Mouse (Mus musculus) left cerebral cortex, adult 9 months (tissue): ENCODE measurements around the gene Gnb1.

Experiments used
- DNase-seq, 2 experiments: peaks; one replicate each; pipeline ENCODE4 v3.0.0; 2022; ENCODE audit warnings: low spot score in 2 of 2

Gene Gnb1

DNA sequence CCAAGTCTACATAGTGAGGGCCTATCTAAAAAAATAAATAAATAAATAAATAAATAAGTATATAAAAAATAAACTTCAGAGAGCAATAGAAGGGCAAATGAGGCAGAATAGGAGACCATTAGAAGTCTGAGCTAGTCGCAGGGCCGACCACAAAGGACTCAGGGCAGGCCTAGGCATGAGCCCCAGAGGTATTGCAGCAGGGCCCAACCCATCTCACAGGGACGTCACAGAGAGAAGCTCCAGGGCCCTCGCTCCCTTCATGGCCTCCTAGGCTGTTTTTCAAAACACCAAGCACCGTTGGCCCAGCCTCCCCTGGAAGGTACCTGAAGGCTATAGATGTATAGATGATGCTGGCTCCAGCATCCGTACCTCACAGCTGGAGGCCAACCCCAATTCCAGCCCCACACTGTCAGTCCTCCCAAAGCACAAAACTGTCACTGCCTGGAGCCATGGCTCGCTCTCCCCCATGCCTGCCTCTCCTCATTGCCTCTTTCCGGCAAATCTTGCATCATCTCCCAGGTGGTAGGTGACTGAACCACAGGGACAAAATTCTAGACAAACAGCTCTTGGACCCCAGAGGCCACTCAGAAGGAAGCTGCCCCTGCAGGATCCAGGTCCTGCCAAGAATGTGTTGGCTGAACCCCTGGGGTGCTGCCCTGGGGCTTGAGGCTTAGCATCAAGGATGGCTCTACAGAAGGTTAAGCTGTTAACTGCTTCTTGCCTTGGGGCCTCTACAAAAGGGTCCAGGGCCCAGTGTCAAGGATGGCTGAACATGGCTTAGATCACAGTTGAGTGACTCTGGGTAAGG lies 8.2 kb upstream of the Gnb1 start:
- no peak for DNase-seq

DNA sequence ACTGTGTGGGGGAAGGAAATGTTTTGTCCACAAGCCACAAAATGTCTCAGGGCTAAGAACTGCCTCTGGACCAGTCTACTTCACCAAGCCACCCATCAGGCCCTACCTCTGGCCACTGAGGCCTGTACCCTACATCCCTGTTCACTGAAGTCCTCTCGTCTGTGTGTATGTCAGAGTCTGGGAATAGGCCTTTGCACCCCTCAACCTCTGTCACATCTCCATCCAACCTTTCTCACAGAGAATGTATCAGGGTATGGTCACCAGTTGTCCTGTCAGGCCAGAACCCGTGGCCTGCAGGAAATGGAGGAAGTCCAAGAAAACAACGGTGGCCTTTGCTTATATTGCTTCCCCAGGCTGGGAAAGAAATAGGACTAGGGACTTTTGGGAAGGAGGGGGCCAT lies 5.6 kb upstream of the Gnb1 start:
- DNase-seq = no peak

DNA sequence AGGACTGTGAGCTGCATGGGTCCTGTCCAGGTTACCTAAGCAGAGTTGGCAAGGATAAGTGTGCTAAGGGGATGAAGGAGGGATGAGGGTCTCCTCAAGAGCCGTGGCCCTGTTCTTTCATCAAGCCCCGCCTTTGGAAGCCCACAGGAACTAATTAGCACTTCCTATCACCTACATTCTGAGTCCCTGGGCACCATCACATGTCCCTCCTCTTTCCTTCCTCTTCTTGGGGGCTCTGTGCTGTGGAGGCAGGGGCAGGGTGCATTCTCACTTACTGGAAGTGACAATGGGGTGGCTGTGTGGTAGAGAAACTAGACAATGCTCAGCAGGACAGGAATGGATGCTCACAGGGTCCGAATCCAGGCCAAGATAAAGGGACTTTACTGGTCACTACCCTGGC lies 3.4 kb upstream of the Gnb1 start:
- no peak for DNase-seq

DNA sequence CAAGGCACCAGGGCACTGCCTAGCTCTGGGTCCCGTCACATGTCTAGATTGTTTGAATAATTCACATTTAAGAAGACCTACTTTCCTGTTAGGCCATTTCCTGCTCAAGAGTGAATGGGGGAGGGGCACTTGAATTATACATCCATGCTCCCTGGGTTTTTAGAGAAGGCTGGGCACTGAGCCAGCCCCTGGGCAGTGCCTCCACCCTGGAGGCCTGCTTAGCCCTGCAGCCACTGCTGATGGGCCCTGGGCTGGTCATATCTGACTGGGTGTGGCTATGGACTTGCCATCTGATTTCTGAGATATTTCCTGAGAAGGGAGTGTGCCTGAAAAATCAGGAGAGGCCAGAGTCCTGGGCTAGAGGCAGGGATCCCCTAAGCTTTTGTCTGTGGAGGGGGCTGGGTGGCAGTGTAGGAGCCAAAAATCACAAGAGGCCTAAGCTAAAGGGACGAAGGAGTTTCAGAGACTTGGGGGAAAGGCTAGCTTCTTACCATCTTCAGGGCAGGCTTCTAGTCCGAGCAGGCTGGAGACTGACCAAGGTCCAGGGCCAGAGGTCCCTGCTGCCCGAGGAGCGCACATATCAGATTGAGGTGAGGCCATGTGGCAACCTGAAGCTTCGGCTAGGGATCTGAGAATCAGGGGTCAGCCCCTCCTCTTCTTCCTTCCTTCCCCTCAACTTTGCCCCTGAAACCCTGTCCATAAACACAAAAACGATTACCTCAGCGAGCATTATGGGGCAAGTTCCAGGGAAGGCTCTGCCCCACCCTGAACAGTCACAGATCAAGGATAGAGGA lies 2.7 kb upstream of the Gnb1 start:
- DNase-seq = no peak

- no peak for DNase-seq
Measured at GRCm38 (mm10) chr4:155489101-155489970, 1.8 kb upstream of the Gnb1 start.

GRCm38 (mm10) chr4:155490456-155490855 lies 705 bp upstream of the Gnb1 start:
- DNase-seq = no peak

DNA sequence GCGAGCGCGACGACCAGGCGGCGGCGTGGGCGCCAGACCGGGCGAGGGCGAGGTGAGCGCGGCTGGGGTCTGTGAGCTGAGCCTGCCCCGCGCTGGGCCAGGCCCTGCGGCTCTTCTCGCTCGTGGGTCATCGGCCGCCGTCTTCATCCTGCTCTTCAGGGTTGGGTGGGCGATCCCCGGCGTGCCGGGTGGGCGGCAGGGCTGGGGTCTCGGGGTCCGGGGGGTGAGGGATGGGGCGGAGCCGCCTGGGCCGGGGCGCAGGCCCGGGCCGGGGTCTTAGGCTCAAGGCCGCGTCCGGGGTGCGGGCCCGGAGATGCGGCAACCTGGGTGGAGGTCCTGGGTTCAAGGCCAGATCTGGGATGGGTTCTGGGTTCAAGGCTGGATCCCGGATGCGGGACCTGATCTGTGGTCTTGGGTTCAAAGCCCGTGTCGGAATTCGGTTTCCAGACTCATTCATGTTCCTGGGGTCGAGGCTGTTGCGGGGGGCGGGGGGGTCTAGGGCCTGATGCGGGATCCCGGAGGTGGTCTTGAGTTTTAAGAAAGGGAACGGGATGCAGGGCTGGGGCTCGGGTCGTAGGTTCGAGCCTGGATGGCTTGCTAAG lies 469 bp downstream of the Gnb1 start:
- no peak for DNase-seq

DNA sequence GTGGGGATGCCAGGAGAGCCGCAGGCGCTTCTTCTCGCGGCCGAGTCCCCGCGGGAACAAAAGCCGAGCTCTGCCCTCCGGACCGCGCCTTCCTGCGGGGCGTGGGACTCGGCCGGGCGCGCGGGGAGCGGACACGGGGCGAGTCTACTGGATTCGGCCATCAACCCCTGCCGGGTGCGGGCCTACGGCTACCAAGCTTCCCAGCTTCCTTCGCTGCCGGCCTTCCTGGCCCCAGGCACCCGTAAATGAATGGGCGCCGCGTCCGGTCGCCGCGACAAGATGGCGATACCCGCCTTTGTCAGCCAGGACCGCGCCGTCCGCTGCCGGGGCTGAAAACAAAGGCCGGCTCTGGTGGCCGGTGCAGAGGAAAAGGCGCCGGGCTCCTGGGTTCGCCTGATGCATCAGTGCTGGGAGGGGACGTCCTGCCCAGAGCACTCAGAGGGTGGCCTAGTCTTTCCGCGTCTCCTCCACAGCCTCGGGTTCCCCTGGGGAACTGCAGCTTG lies 1.0 kb downstream of the Gnb1 start:
- DNase-seq = peak in 1 of 2 experiments; percentile 37

- DNase-seq = no peak
Measured at GRCm38 (mm10) chr4:155494891-155495290, 3.7 kb downstream of the Gnb1 start.

DNA sequence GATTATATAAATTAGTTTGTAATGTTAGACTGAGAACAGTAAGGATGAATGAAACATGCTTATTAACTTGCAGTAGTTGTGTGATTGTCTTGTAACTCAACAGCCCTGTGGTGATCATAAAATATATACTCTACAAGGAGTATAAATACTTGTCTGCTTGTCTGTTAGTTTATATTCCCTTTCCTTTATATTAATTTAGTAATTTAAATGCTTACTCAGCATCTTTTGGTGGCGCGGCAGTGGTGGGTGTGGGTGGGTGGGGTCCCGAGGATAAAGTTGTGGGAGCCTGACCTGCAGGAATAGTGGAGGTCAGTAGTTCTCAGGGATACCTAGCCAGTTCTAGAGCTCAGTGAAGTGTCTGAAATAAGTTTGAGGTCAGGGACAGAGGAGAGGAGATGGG lies 6.8 kb downstream of the Gnb1 start:
- no peak for DNase-seq

GRCm38 (mm10) chr4:155501126-155501525 lies 10.0 kb downstream of the Gnb1 start:
- DNase-seq = no peak

DNA sequence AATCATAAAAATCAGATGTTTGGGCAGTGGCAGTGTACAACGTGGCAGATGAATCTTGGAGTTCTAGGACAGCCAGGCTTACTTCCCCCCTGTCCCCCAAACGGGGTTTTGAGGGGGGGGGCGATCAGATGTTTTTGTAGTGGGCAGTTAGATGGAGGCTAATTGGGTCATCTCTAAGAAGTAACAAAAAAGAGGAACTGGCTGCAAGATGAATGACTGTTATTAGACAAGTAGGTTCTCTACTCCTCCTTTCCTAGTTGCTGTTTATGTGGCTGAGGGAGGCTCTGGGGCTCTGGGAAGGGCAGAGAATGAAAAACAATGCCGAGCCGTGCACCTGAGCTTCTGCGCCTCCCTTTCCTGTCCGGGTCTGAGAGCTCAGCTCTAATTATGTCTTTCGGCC lies 13.9 kb downstream of the Gnb1 start:
- DNase-seq = no peak

- DNase-seq = no peak
Measured at GRCm38 (mm10) chr4:155505671-155506295, 14.6 kb downstream of the Gnb1 start.

GRCm38 (mm10) chr4:155508614-155509013 lies 17.5 kb downstream of the Gnb1 start:
- DNase-seq = no peak

GRCm38 (mm10) chr4:155510981-155511380 lies 19.8 kb downstream of the Gnb1 start:
- DNase-seq = no peak

DNA sequence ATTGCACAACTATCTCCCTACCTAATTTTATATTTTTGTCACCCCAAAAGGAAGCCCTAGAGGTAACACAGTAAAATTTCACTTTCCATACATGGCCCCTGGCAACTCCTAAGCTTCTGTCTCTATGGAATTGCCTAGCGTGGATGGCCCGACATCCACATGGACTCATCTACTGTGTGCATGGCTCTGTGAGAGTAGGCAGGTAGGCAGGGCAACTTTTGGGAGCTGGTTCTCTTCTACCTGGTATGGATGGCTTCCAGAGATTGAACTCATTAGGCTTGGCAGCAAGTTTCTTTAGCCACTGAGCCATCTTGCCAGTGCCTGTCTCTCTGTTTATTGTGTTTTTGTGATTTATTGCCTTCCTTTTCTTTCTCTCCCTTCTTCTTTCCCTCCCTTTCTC lies 23.6 kb downstream of the Gnb1 start:
- no peak for DNase-seq

- no peak for DNase-seq
Measured at GRCm38 (mm10) chr4:155517948-155518517, 26.9 kb downstream of the Gnb1 start.

GRCm38 (mm10) chr4:155522327-155522726 lies 31.2 kb downstream of the Gnb1 start:
- no peak for DNase-seq

- no peak for DNase-seq
Measured at GRCm38 (mm10) chr4:155525751-155526150, 34.6 kb downstream of the Gnb1 start.

DNA sequence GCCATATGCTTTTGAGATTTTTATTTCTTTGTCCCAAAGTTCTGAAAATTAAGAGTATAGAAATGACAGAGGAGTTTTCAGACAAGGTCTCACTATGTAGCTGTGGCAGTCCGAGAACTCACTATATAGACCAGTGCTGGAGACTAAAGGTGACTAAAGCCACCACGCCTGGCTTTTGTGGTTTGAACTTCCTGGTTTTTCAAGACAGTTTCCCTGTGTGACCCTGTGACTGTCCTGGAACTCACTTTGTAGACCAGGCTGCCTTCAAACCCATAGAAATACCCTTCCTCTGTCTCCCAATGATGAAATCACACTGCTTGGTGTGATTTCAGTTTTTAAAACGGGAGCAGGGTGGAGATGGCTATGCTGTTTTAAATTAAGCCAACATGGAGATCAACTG lies 38.1 kb downstream of the Gnb1 start:
- no peak for DNase-seq

DNA sequence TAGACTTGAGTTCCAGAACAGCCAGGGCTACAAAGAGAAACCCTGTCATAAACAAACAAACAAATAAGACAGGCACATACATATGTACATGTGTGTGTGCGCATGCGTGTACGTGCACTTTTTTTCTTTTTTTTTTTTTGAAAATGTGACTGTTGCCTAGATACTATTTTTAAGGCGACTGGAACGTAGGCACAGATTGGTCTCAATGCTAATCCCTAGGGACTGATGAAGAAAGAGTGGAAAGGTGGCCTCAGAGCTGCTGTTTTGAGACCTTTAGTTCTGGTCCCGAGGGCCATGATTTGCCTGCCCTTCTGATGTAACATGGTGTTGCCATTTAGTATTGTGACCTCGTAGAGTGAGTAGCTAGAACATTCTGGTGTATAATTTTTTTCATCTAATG lies 58.8 kb downstream of the Gnb1 start:
- DNase-seq = no peak
